Mouse (Mus musculus) Patski (cell line): ENCODE measurements at regions not wholly inside any gene's neighbourhood (a gene's known extent, or its start where the extent isn't known, plus 50 kb on each side); places are given as distances from the start of the nearest gene placed in this dataset.

Experiments
- ATAC-seq: fragments of 100-300 bp; one replicate; pipeline ENCODE4 v1.8.0; 2021
- CTCF ChIA-PET: fragments of 350-600 bp; sonication (Branson Sonifier 250); formaldehyde crosslinking; loops from one replicate; lab custom pipeline; 2022; ENCODE audit warnings: inconsistent platforms; lab: Charles Lee
- POLR2A ChIA-PET: fragments of 350-600 bp; sonication (Branson Sonifier 250); formaldehyde crosslinking; loops from one replicate; lab custom pipeline; 2022; ENCODE audit warnings: antibody characterized with exemption, inconsistent platforms; lab: Charles Lee
- DNase-seq: peaks from one replicate; pipeline ENCODE4 v3.0.0-alpha.2; 2011; ENCODE audit warnings: low read depth, low spot score
- H3K27me3 ChIP-seq: fragments of 371-371 bp; one replicate; pipeline ENCODE4 v1.5.1; 2021
- CTCF ChIP-seq: fragments of 100-300 bp; IDR thresholded peaks from one replicate; pipeline ENCODE4 v1.5.1; 2021
- in situ Hi-C: fragments of 300-500 bp; cut with MboI; formaldehyde crosslinking; loops from 3 replicates; pipeline ENCODE4 v1.11.1; 2018; ENCODE audit warnings: low pct_unique_long_range_greater_than_20kb, mixed read lengths

GRCm38 (mm10) chr12:115807978-115808377 lies 239.5 kb upstream of the Zfp386 start:
- in situ Hi-C loops, result no loop called here
- no peak for TF ChIP-seq CTCF
- no peak for ATAC-seq
- no peak for DNase-seq
- ChIA-PET CTCF (no interaction called here), POLR2A (no interaction called here)
- H3K27me3 ChIP-seq, result no peaks in the 10 kb centered on the region
